In genomic region chr6:67183481-67184215, GRCm38 (mm10) we compare ENCODE assay signal across 16 mouse cellular contexts. TPM values are rescaled to one million over a fixed set of nuclear protein-coding genes. Genes with fewer than 3 reads are reported as not detected.
DNase-seq lines count a peak whose midpoint lies in the region; ATAC-seq lines count a peak whose summit lies in the region.
"Had no signal": no experiment of that assay in that cellular context is flagged by ENCODE, and none has a peak within 500 bp of the region (broad histone marks: within the 10 kb centered on the region; RNA-seq: fewer than 3 reads in every experiment).

No protein-coding gene starts in this region.

- no peaks in the 10 kb centered on the region for H3K4me1 ChIP-seq in midbrain, embryonic 11.5 days (ENCODE audit: control insufficient read depth, insufficient read depth, low read length)
- no peaks in the 10 kb centered on the region for H3K4me1 ChIP-seq in midbrain, embryonic 10.5 days
- H3K4me1 ChIP-seq: limb, embryonic 13.5 days; stomach, embryonic 15.5 days had no signal

- H3K27ac ChIP-seq in midbrain, embryonic 11.5 days (ENCODE audit: low read depth, low read length): no peak overlapping the region
- no peak overlapping the region for H3K27ac ChIP-seq in midbrain, embryonic 10.5 days (replicated peaks)
- H3K27ac ChIP-seq: limb, embryonic 13.5 days; stomach, embryonic 15.5 days had no signal

- ATAC-seq in midbrain, embryonic 11.5 days (ENCODE audit: low FRiP score): no peak
- peak; percentile 37; the same call in 1 of the 2 replicates for ATAC-seq in monocyte, adult 5-6 weeks (replicated peaks; ENCODE audit: insufficient number of reproducible peaks, low FRiP score, low TSS enrichment, poor library complexity, severe bottlenecking)
- ATAC-seq: forebrain, postnatal 0 days; Patski had no signal

- H3K9me3 ChIP-seq in midbrain, embryonic 11.5 days (ENCODE audit: control insufficient read depth, low read length): no peaks in the 10 kb centered on the region
- no peaks in the 10 kb centered on the region for H3K9me3 ChIP-seq in midbrain, embryonic 10.5 days (replicated peaks)
- H3K9me3 ChIP-seq: limb, embryonic 13.5 days; stomach, embryonic 15.5 days had no signal

- 87% methylated on average over 15 of the region's 15 CpGs for WGBS in midbrain, embryonic 11.5 days
- 90% methylated on average over 15 of the region's 15 CpGs for WGBS in midbrain, embryonic 10.5 days

- no peaks in the 10 kb centered on the region for H3K36me3 ChIP-seq in midbrain, embryonic 11.5 days (ENCODE audit: control insufficient read depth, insufficient read depth, low read length)
- H3K36me3 ChIP-seq in midbrain, embryonic 10.5 days: no peaks in the 10 kb centered on the region
- H3K36me3 ChIP-seq: limb, embryonic 13.5 days; stomach, embryonic 15.5 days had no signal

- DNase-seq in midbrain, embryonic 11.5 days (ENCODE audit: low spot score, missing footprints): peak; percentile 75
- no peak for DNase-seq in midbrain, embryonic 10.5 days (ENCODE audit: low spot score)
- peak; percentile 31 for DNase-seq in induced T-regulatory cell, adult 2 months (ENCODE audit: low read depth)
- DNase-seq in cerebellum, postnatal 25 days: no peak
- DNase-seq in embryo, embryonic 9.5 days (ENCODE audit: extremely low spot score): no peak
- DNase-seq in adrenal gland, adult (ENCODE audit: inconsistent age in 2 of 2, low spot score in 1 of 2): no peak
- DNase-seq: adrenal gland, postnatal 10 days; forebrain, postnatal 0 days; heart, postnatal 10 days; kidney, postnatal 4 days; lung, postnatal 4 days; right cerebral cortex, postnatal 4 days had no signal

- no peak overlapping the region for H3K9ac ChIP-seq in midbrain, embryonic 11.5 days (ENCODE audit: low read length)
- H3K9ac ChIP-seq: forebrain, postnatal 0 days; limb, embryonic 13.5 days; stomach, embryonic 15.5 days had no signal

- no peak overlapping the region for H3K4me3 ChIP-seq in midbrain, embryonic 11.5 days (ENCODE audit: low read depth, low read length)
- H3K4me3 ChIP-seq in midbrain, embryonic 10.5 days: no peak overlapping the region
- H3K4me3 ChIP-seq: limb, embryonic 13.5 days; stomach, embryonic 15.5 days had no signal

- H3K4me2 ChIP-seq in midbrain, embryonic 11.5 days: no peak overlapping the region
- H3K4me2 ChIP-seq: limb, embryonic 13.5 days; stomach, embryonic 15.5 days had no signal

- H3K27me3 ChIP-seq in midbrain, embryonic 11.5 days (ENCODE audit: control insufficient read depth, insufficient read depth, low read length): no peaks in the 10 kb centered on the region
- no peaks in the 10 kb centered on the region for H3K27me3 ChIP-seq in midbrain, embryonic 10.5 days (ENCODE audit: low read depth, poor library complexity, severe bottlenecking)
- H3K27me3 ChIP-seq: limb, embryonic 13.5 days; Patski; stomach, embryonic 15.5 days had no signal

RNA-seq across cellular contexts. Expression of gene Serbp1, which starts 54.3 kb away (rescaled TPM):
- 547 and 588 TPM in 2 replicates for polyA plus RNA-seq in midbrain, embryonic 11.5 days (2014; fragmentation: Nextera tagmentation; extraction: Ambion mirVana)
- 427 and 470 TPM in 2 replicates for polyA plus RNA-seq in midbrain, embryonic 10.5 days (2016; fragmentation: Nextera tagmentation; extraction: Ambion mirVana)
- 751 to 1,070 TPM (median 922 TPM) in 3 replicates for total RNA-seq in monocyte, adult 5-6 weeks (2017)

Comparison
In these comparisons a context has a peak if more than half of its experiments do, and no peak if none do; other contexts are left out.
1. DNase-seq: peak in midbrain, embryonic 11.5 days (single experiment) and induced T-regulatory cell, adult 2 months (single experiment); none in midbrain, embryonic 10.5 days (single experiment), cerebellum, postnatal 25 days (0 of 2), embryo, embryonic 9.5 days (single experiment) and adrenal gland, adult (0 of 2).